Mouse (Mus musculus): ENCODE data around the gene Slc44a4.

DNA sequence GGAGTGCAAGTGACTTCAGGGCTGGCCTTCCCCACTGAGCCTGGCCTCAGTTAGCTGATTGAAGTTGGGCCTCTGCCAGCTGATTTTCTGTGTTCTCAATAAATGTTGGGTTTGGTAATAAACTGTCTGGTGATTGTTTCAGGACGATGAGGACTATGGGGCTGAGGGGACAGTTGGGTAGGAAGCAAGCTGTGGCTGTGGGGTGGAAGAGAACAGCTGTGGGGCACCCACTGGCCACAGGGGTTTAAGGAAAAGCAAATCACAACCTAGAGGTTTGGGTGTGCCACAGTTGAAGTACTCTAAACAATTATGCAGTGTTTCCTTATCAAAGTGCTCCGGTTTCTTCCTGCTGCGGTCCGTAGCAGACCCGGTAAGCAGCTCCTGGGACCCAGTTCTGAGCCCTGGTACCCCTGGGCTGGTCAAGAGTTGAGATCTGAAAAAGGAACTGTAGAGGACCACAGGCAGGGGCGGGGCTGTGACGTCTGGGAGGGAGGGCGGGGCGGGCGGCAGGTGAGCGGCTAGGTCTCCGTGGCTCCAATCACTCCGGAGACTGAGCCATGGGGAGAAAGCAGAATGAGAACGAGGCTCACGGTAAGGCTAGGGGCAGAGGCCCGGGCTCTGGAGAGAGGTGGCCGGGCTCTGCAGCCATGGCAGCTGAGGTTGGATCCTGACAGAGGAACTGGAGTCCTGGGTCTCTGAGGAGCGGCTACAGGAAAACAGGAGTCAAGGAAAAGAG, at the start of gene Slc44a4:
- TF ChIP-seq CTCF (IDR thresholded peaks at IDR 0.05) = no peak
- TF ChIP-seq POLR2A (IDR thresholded peaks at IDR 0.05; ENCODE audit: insufficient read depth, low read depth, low read length) = no peak
- no peak for TF ChIP-seq EP300 (IDR thresholded peaks at IDR 0.05; ENCODE audit: insufficient read depth, low read depth, low read length)

Data from heart, adult 2 months (tissue).